Mouse (Mus musculus) hindbrain, embryonic 11.5 days (tissue): ENCODE data around the gene Mvb12b. TPM values are rescaled to one million over a fixed set of nuclear protein-coding genes. Genes with fewer than 3 reads are reported as not detected.

Experiments
- ATAC-seq: fragments of 200-750 bp; cut with Nextera tagmentation; 2 replicates; pipeline ENCODE4 v1.8.0; 2017; ENCODE audit warnings: mild to moderate bottlenecking, moderate TSS enrichment, moderate library complexity; ENCODE audit not compliant: low FRiP score
- DNase-seq: peaks from one replicate; pipeline ENCODE4 v3.0.0-alpha.2; 2015; ENCODE audit warnings: low spot score
- H3K27ac ChIP-seq: fragments of 300-500 bp; sonication (generic); 2 replicates; pipeline ENCODE4 v1.5.1; 2014; ENCODE audit warnings: mild to moderate bottlenecking, low read depth, low read length
- H3K27me3 ChIP-seq: fragments of 300-500 bp; sonication (generic); 2 replicates; pipeline ENCODE4 v1.6.1; 2014; ENCODE audit warnings: mild to moderate bottlenecking, low read length, moderate library complexity, mixed read lengths; ENCODE audit not compliant: control insufficient read depth, insufficient read depth
- H3K36me3 ChIP-seq: fragments of 300-500 bp; sonication (generic); 2 replicates; pipeline ENCODE4 v1.6.1; 2014; ENCODE audit warnings: mild to moderate bottlenecking, low read length, moderate library complexity, mixed read lengths; ENCODE audit not compliant: control insufficient read depth, insufficient read depth
- H3K4me1 ChIP-seq: fragments of 300-500 bp; sonication (generic); replicated peaks from 2 replicates; pipeline ENCODE4 v1.6.1; 2014; ENCODE audit warnings: low read length, mixed read lengths; ENCODE audit not compliant: control insufficient read depth, insufficient read depth
- H3K4me2 ChIP-seq: fragments of 300-500 bp; sonication (generic); replicated peaks from 2 replicates; pipeline ENCODE4 v1.6.1; 2014; ENCODE audit warnings: mild to moderate bottlenecking, low read depth, low read length
- H3K4me3 ChIP-seq: fragments of 300-500 bp; sonication (generic); 2 replicates; pipeline ENCODE4 v1.5.1; 2014; ENCODE audit warnings: low read depth, low read length
- H3K9ac ChIP-seq: fragments of 300-500 bp; sonication (generic); 2 replicates; pipeline ENCODE4 v1.6.1; 2014; ENCODE audit warnings: low read depth, low read length
- H3K9me3 ChIP-seq: fragments of 300-500 bp; sonication (generic); 2 replicates; pipeline ENCODE4 v1.6.1; 2016; ENCODE audit warnings: low read length; ENCODE audit not compliant: control insufficient read depth
- WGBS: fragments of 180-500 bp; shearing (Covaris S2); extraction: QIAGEN DNeasy Blood & Tissue Kit; methylation state at CpG from one replicate; pipeline ENCODE4 v1.1.7; 2014; 5-methylcytosine and 5-hydroxymethylcytosine counted together
- polyA plus RNA-seq: library from polyadenylated mRNA; unstranded; fragments of >200 nt; fragmentation: Nextera tagmentation; extraction: Ambion mirVana; gene quantifications from 2 replicates; pipeline ENCODE4 v1.2.1, GENCODE M21; 2014

The Mvb12b gene
- polyA plus RNA-seq, 1 experiment from 2014 or later, result 42.4 TPM

GRCm38 (mm10) chr2:33809081-33809480, 78.7 kb downstream of the Mvb12b start:
- Histone ChIP-seq H3K9ac (no peak overlapping the region), H3K27ac (no peak overlapping the region), H3K4me2 (no peak overlapping the region), H3K36me3 (no peaks in the 10 kb centered on the region), H3K4me3 (no peak overlapping the region), H3K27me3 (no peaks in the 10 kb centered on the region), H3K9me3 (no peaks in the 10 kb centered on the region), H3K4me1 (peaks cover 6% of the 10 kb centered on the region)
- DNase-seq (no peak), ATAC-seq (no peak)
- WGBS, result 88% methylated on average over 3 of the region's 3 CpGs

GRCm38 (mm10) chr2:33808032-33808431, 79.7 kb downstream of the Mvb12b start:
- WGBS, result 94% methylated on average over 5 of the region's 5 CpGs
- Histone ChIP-seq H3K4me2 (no peak overlapping the region), H3K9me3 (no peaks in the 10 kb centered on the region), H3K36me3 (no peaks in the 10 kb centered on the region), H3K4me1 (peaks cover 5% of the 10 kb centered on the region), H3K27ac (no peak overlapping the region), H3K4me3 (no peak overlapping the region), H3K9ac (no peak overlapping the region), H3K27me3 (no peaks in the 10 kb centered on the region)
- DNase-seq (no peak), ATAC-seq (no peak)

GRCm38 (mm10) chr2:33805640-33806039, 82.1 kb downstream of the Mvb12b start:
- DNase-seq (no peak), ATAC-seq (no peak)
- Histone ChIP-seq H3K4me2 (no peak overlapping the region), H3K4me1 (no peaks in the 10 kb centered on the region; the same call in none of the 2 replicates), H3K27me3 (no peaks in the 10 kb centered on the region), H3K36me3 (no peaks in the 10 kb centered on the region), H3K4me3 (no peak overlapping the region), H3K27ac (no peak overlapping the region), H3K9me3 (no peaks in the 10 kb centered on the region), H3K9ac (no peak overlapping the region)
- 85% methylated on average over 11 of the region's 11 CpGs for WGBS

GRCm38 (mm10) chr2:33803717-33804214, 84.0 kb downstream of the Mvb12b start:
- Histone ChIP-seq H3K9ac (no peak overlapping the region), H3K27ac (no peak overlapping the region), H3K4me2 (no peak overlapping the region), H3K9me3 (no peaks in the 10 kb centered on the region), H3K27me3 (no peaks in the 10 kb centered on the region), H3K4me1 (no peaks in the 10 kb centered on the region), H3K4me3 (no peak overlapping the region), H3K36me3 (no peaks in the 10 kb centered on the region)
- DNase-seq (no peak), ATAC-seq (no peak)
- 77% methylated on average over 4 of the region's 4 CpGs for WGBS

GRCm38 (mm10) chr2:33803083-33803615, 84.6 kb downstream of the Mvb12b start:
- Histone ChIP-seq H3K9me3 (no peaks in the 10 kb centered on the region), H3K27ac (no peak overlapping the region), H3K4me2 (no peak overlapping the region), H3K36me3 (no peaks in the 10 kb centered on the region), H3K4me1 (no peaks in the 10 kb centered on the region; the same call in 1 of the 2 replicates), H3K27me3 (no peaks in the 10 kb centered on the region), H3K4me3 (no peak overlapping the region), H3K9ac (no peak overlapping the region)
- ATAC-seq, result no peak
- WGBS, result 92% methylated on average over 12 of the region's 12 CpGs
- DNase-seq, result no peak

- no peak overlapping the region for H3K4me3 ChIP-seq
- ATAC-seq, result no peak
- no peak for DNase-seq
- no peaks in the 10 kb centered on the region; the same call in 1 of the 2 replicates for H3K4me1 ChIP-seq
- WGBS, result 71% methylated on average over 13 of the region's 13 CpGs
- H3K9me3 ChIP-seq, result no peaks in the 10 kb centered on the region
- no peak overlapping the region for H3K27ac ChIP-seq
- H3K27me3 ChIP-seq, result no peaks in the 10 kb centered on the region
- H3K36me3 ChIP-seq, result no peaks in the 10 kb centered on the region
- no peak overlapping the region for H3K9ac ChIP-seq
- H3K4me2 ChIP-seq, result no peak overlapping the region
Measured at GRCm38 (mm10) chr2:33801760-33802159, 86.0 kb downstream of the Mvb12b start.

- no peaks in the 10 kb centered on the region for H3K27me3 ChIP-seq
- no peaks in the 10 kb centered on the region for H3K9me3 ChIP-seq
- H3K36me3 ChIP-seq, result no peaks in the 10 kb centered on the region
- ATAC-seq, result no peak
- H3K4me3 ChIP-seq, result no peak overlapping the region
- H3K4me2 ChIP-seq, result no peak overlapping the region
- H3K4me1 ChIP-seq, result no peaks in the 10 kb centered on the region; the same call in 1 of the 2 replicates
- 84% methylated on average over 8 of the region's 8 CpGs for WGBS
- H3K27ac ChIP-seq, result no peak overlapping the region
- H3K9ac ChIP-seq, result no peak overlapping the region
- DNase-seq, result no peak
Measured at GRCm38 (mm10) chr2:33801336-33801735, 86.4 kb downstream of the Mvb12b start.

GRCm38 (mm10) chr2:33800221-33800620, 87.5 kb downstream of the Mvb12b start:
- DNase-seq, result no peak
- Histone ChIP-seq H3K9me3 (no peaks in the 10 kb centered on the region), H3K4me1 (no peaks in the 10 kb centered on the region; the same call in 1 of the 2 replicates), H3K4me3 (no peak overlapping the region), H3K27me3 (no peaks in the 10 kb centered on the region), H3K4me2 (no peak overlapping the region), H3K27ac (no peak overlapping the region), H3K36me3 (no peaks in the 10 kb centered on the region), H3K9ac (no peak overlapping the region)
- WGBS, result 88% methylated on average over 6 of the region's 6 CpGs
- no peak for ATAC-seq

GRCm38 (mm10) chr2:33795716-33796472, 91.9 kb downstream of the Mvb12b start:
- Histone ChIP-seq H3K9ac (no peak overlapping the region), H3K4me2 (no peak overlapping the region), H3K27me3 (no peaks in the 10 kb centered on the region), H3K36me3 (no peaks in the 10 kb centered on the region), H3K4me1 (no peaks in the 10 kb centered on the region; the same call in 1 of the 2 replicates), H3K4me3 (no peak overlapping the region), H3K9me3 (no peaks in the 10 kb centered on the region), H3K27ac (no peak overlapping the region; the same call in 1 of the 2 replicates)
- ATAC-seq (no peak), DNase-seq (no peak)
- 75% methylated on average over 15 of the region's 15 CpGs for WGBS
